Mouse (Mus musculus): Measurements from ENCODE around the gene Lcmt1.

DNA sequence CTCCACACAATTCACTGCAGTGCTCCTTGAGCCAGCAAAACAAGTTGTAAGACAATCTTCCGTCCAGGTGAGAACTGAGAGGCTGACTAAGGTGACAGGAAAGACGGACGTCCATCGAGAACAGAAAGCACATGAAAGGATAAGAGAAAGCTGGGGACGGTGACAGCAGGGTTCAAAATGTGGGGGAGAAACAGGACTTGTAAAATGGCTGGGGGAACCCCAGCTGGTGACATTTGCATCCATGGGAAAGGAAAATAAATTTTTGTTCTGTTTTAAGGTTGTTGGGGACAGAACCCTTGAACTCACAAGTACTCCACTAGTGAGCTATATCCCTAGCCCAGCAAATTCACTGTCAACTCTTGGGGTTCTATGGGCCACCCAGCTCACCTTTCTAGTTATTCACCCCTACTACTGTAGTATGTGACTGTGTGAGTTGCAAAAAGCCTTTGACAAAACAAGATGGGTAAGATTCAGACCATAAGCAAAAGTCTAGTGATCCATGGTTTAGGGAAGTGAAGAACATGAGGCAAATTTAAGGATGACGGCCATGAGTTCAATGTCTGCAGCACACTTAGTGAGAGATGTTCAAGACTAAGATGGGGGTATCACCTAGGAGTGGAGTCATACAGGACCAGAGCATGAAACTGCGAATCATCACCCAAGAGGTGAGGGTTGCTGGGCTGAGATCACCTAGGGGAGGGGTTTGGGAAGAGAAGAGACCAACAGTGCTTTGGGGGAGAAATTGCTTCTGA is 8.2 kb upstream of the Lcmt1 start:
- TF ChIP-seq EP300 (optimal IDR thresholded peaks at IDR 0.05), result no peak
- no peak for TF ChIP-seq CTCF (IDR thresholded peaks at IDR 0.05; ENCODE audit: low read depth)

All from stomach, postnatal 0 days (tissue).